Mouse (Mus musculus) G1E (cell line): ENCODE measurements at regions not wholly inside any gene's neighbourhood (a gene's known extent, or its start where the extent isn't known, plus 50 kb on each side); places are given as distances from the start of the nearest gene placed in this dataset.

Experiments used
- CTCF ChIP-seq: IDR thresholded peaks from 2 replicates; pipeline ENCODE4 v1.5.1; 2012; ENCODE audit warnings: low read depth, low read length, inconsistent platforms, mixed read lengths
- GATA1 ChIP-seq: IDR thresholded peaks from 2 replicates; pipeline ENCODE4 v1.6.1; 2012; ENCODE audit warnings: borderline replicate concordance, low read length, inconsistent platforms, mixed read lengths

DNA sequence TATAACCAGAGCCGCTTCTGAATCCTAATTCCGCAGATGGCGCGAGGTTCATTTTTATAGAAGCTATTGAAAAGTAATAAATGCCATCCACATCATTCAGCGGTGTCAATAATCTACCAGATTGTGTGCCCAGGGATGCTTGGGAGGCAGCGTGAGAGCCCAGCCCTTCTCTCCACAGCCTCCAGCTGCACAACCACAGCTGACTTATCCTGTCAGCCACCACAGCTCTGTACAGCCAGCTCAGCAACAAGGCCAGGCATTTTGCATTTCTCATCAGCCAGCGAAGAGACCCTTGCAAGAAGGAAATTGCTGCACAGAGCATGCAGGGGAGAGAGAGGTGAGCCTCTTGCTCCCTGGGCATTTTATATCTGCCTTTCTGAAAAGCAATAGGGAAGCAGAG is 292.8 kb upstream of the Kif2a start:
- no peak for TF ChIP-seq CTCF
- TF ChIP-seq GATA1, result no peak
